Mouse (Mus musculus) gastrocnemius, postnatal 25 days (tissue): ENCODE results near the gene Gm10382. TPM values are rescaled to one million over a fixed set of nuclear protein-coding genes. Genes with fewer than 3 reads are reported as not detected.
"Not testable (repeated sequence)": the region's sequence is repeated elsewhere in the genome, so short reads cannot be mapped to it uniquely, and the experiment has no call there.

Experiments used
- DNase-seq: peaks from one replicate; pipeline ENCODE4 v3.0.0; 2022
- total RNA-seq, 2 experiments: library from RNA; stranded (reverse); gene quantifications; 1 replicate in 1 of 2; 2 replicates in 1 of 2; pipeline ENCODE4 v1.2.3; 2021

Gene Gm10382
- total RNA-seq, 2 experiments from 2014 or later, result not detected

- DNase-seq, result no peak
Measured at GRCm38 (mm10) chr5:125418636-125419035, 29.5 kb downstream of the Gm10382 start.

- DNase-seq, result no peak
Measured at GRCm38 (mm10) chr5:125419124-125419523, 30.0 kb downstream of the Gm10382 start.

- no peak for DNase-seq
Measured at GRCm38 (mm10) chr5:125425698-125426276, 36.7 kb downstream of the Gm10382 start.

- DNase-seq, result no peak
Measured at GRCm38 (mm10) chr5:125426343-125426742, 37.2 kb downstream of the Gm10382 start.

- DNase-seq, result not testable (repeated sequence)
Measured at GRCm38 (mm10) chr5:125432324-125432723, 43.2 kb downstream of the Gm10382 start.

- peak; percentile 91 for DNase-seq
Measured at GRCm38 (mm10) chr5:125433793-125434337, 44.7 kb downstream of the Gm10382 start, which contains the start of gene Dhx37. Gene Dhx37, minus strand, starts transcription at chr5:125434121.

- DNase-seq, result not testable (repeated sequence)
Measured at GRCm38 (mm10) chr5:125434347-125434746, 45.2 kb downstream of the Gm10382 start.

Other genes with a start within 250 kb of the Gm10382 start
- gene Ncor2, start 210.1 kb upstream of the Gm10382 start, total RNA-seq, result 100 to 1,000 TPM in 1 of 2 experiments, 10 to 100 TPM in 1; 92.7 to 108 TPM
- gene Scarb1, start 48.2 kb upstream of the Gm10382 start, total RNA-seq, result 10 to 100 TPM; 11.7 to 25.2 TPM
- 1,000 to 10,000 TPM in 1 of 2 experiments, 100 to 1,000 TPM in 1; 606 to 1,413 TPM for gene Ubc, start 880 bp downstream of the Gm10382 start, total RNA-seq
- 1 to 10 TPM; 3.6 to 3.8 TPM for gene Dhx37, start 44.8 kb downstream of the Gm10382 start, total RNA-seq
- 1 to 10 TPM; 3.5 to 4.7 TPM for gene Bri3bp, start 52.2 kb downstream of the Gm10382 start, total RNA-seq
- gene Aacs, start 86.5 kb downstream of the Gm10382 start, total RNA-seq, result 1 to 10 TPM; 3.3 to 4.8 TPM
- under 1 TPM; 0.03 to 0.24 TPM for gene Tmem132b, start 142.5 kb downstream of the Gm10382 start, total RNA-seq